10 mouse cellular contexts compared by ENCODE assay signal in the genomic region with DNA sequence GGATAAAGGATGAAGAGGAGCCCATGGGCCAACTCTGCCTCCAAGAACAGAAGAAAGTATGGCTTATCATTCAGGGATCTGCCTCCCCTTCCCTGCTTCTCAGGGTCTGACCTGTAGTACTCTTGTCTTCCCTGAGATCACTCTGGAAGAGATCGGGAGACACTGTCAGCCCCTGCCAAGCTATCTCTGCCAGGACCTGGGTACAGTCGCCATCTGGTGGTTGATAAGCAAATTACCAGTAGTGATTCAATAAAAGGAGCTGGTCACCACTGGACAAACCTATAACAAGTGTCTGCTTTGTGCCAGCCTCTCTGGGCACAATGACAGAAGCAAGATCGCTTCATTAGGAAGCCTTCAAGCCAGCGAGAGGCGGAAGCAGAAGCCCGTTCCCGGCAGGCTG. TPM values are rescaled to one million over a fixed set of nuclear protein-coding genes. Genes with fewer than 3 reads are reported as not detected.
DNase-seq lines count a peak whose midpoint lies in the region; ATAC-seq and TF ChIP-seq lines count a peak whose summit lies in the region.
"Had no signal": no experiment of that assay in that cellular context is flagged by ENCODE, and none has a peak within 500 bp of the region (broad histone marks: within the 10 kb centered on the region; RNA-seq: fewer than 3 reads in every experiment).

No protein-coding gene starts in this region.

- peaks cover 13% of the 10 kb centered on the region; the same call in 1 of the 2 replicates for H3K27me3 ChIP-seq in liver, embryonic 12.5 days (replicated peaks)
- no peaks in the 10 kb centered on the region for H3K27me3 ChIP-seq in kidney, postnatal 0 days (ENCODE audit: insufficient read depth, low read length)
- peaks cover 13% of the 10 kb centered on the region; the same call in 1 of the 2 replicates for H3K27me3 ChIP-seq in midbrain, embryonic 13.5 days
- H3K27me3 ChIP-seq: neural tube, embryonic 13.5 days had no signal

- no peak overlapping the region for H3K4me3 ChIP-seq in liver, embryonic 12.5 days
- no peak overlapping the region for H3K4me3 ChIP-seq in kidney, postnatal 0 days (replicated peaks; ENCODE audit: low read depth, low read length)
- H3K4me3 ChIP-seq in midbrain, embryonic 13.5 days (replicated peaks) = no peak overlapping the region
- H3K4me3 ChIP-seq: heart, embryonic 15.5 days; neural tube, embryonic 13.5 days had no signal

- no peak overlapping the region for H3K9ac ChIP-seq in liver, embryonic 12.5 days
- no peak overlapping the region for H3K9ac ChIP-seq in kidney, postnatal 0 days (ENCODE audit: low read depth, low read length)
- H3K9ac ChIP-seq in midbrain, embryonic 13.5 days (replicated peaks) = no peak overlapping the region
- H3K9ac ChIP-seq: heart, embryonic 15.5 days; neural tube, embryonic 13.5 days had no signal

- H3K4me2 ChIP-seq in liver, embryonic 12.5 days = no peak overlapping the region
- no peak overlapping the region for H3K4me2 ChIP-seq in kidney, postnatal 0 days (ENCODE audit: low read length)
- no peak overlapping the region for H3K4me2 ChIP-seq in midbrain, embryonic 13.5 days (replicated peaks)
- H3K4me2 ChIP-seq: heart, embryonic 15.5 days; neural tube, embryonic 13.5 days had no signal

- WGBS in liver, embryonic 12.5 days (ENCODE audit: insufficient replicate concordance) = 31% methylated on average over 7 of the region's 7 CpGs
- 34% methylated on average over 7 of the region's 7 CpGs for WGBS in kidney, postnatal 0 days
- 25% methylated on average over 7 of the region's 7 CpGs for WGBS in midbrain, embryonic 13.5 days

- H3K9me3 ChIP-seq in liver, embryonic 12.5 days (replicated peaks) = no peaks in the 10 kb centered on the region
- no peaks in the 10 kb centered on the region for H3K9me3 ChIP-seq in kidney, postnatal 0 days (replicated peaks; ENCODE audit: low read length)
- no peaks in the 10 kb centered on the region for H3K9me3 ChIP-seq in midbrain, embryonic 13.5 days
- H3K9me3 ChIP-seq: heart, embryonic 15.5 days; neural tube, embryonic 13.5 days had no signal

- peak; percentile 41 to 46 for DNase-seq in cerebellum, adult 18-20 months
- peak; percentile 19 for DNase-seq in liver
- peak; percentile 25 to 48 for DNase-seq in cerebellum, postnatal 36 days
- peak; percentile 81 for DNase-seq in kidney, postnatal 0 days (ENCODE audit: low spot score)

- H3K36me3 ChIP-seq in liver, embryonic 12.5 days = no peaks in the 10 kb centered on the region
- no peaks in the 10 kb centered on the region for H3K36me3 ChIP-seq in kidney, postnatal 0 days (ENCODE audit: insufficient read depth, low read length)
- H3K36me3 ChIP-seq in midbrain, embryonic 13.5 days = no peaks in the 10 kb centered on the region
- H3K36me3 ChIP-seq: heart, embryonic 15.5 days; neural tube, embryonic 13.5 days had no signal

- no peak overlapping the region for H3K27ac ChIP-seq in liver, embryonic 12.5 days
- no peak overlapping the region for H3K27ac ChIP-seq in kidney, postnatal 0 days
- no peak overlapping the region for H3K27ac ChIP-seq in midbrain, embryonic 13.5 days
- H3K27ac ChIP-seq: heart, embryonic 15.5 days; neural tube, embryonic 13.5 days had no signal

- 0 out of 2 replicates have a peak, but pooled peaks cover 1% of the 10 kb centered on the region for H3K4me1 ChIP-seq in liver, embryonic 12.5 days
- H3K4me1 ChIP-seq in kidney, postnatal 0 days (replicated peaks; ENCODE audit: insufficient read depth, low read length) = no peaks in the 10 kb centered on the region
- peaks cover 10% of the 10 kb centered on the region for H3K4me1 ChIP-seq in midbrain, embryonic 13.5 days (replicated peaks)

- TF ChIP-seq CTCF in kidney, postnatal 0 days (IDR thresholded peaks at IDR 0.05; ENCODE audit: low read depth) = peak; percentile 85

- ATAC-seq in cerebellum, adult (ENCODE audit: insufficient number of reproducible peaks, low FRiP score, low TSS enrichment) = no peak; the same call in 1 of the 2 replicates
- no peak for ATAC-seq in liver, embryonic 12.5 days
- no peak for ATAC-seq in kidney, postnatal 0 days (replicated peaks; ENCODE audit: low FRiP score, low read depth)
- peak; percentile 38; the same call in 1 of the 2 replicates for ATAC-seq in midbrain, embryonic 13.5 days
- no peak for ATAC-seq in activated CD4-positive, CD25-positive, alpha-beta regulatory T cell, adult 4 months

RNA-seq across cellular contexts. Expression of gene Etv3, which starts 20.9 kb away (rescaled TPM):
- polyA plus RNA-seq in liver, embryonic 12.5 days (2016; fragmentation: Nextera tagmentation; extraction: Ambion mirVana) = 5.2 and 5.6 TPM in 2 replicates
- polyA plus RNA-seq in kidney, postnatal 0 days (2015; fragmentation: Nextera tagmentation; extraction: Ambion mirVana) = 10.2 and 10.9 TPM in 2 replicates
- 11.5 and 12.9 TPM in 2 replicates for polyA plus RNA-seq in midbrain, embryonic 13.5 days (2015; fragmentation: Nextera tagmentation; extraction: Ambion mirVana)
- polyA plus RNA-seq in activated CD4-positive, CD25-positive, alpha-beta regulatory T cell, adult 4 months (2017; shearing (Covaris generic)) = 10 to 100 TPM; 17.7 to 23.4 TPM

Comparison
In these comparisons a context has a peak if more than half of its experiments do, and no peak if none do; other contexts are left out.
1. DNase-seq: peak in every context shown above with its lines; median percentile 81 in kidney, postnatal 0 days; 44 in cerebellum, adult 18-20 months; 36 in cerebellum, postnatal 36 days; 19 in liver.